Mouse (Mus musculus): ENCODE results near the gene Ackr4. TPM values are rescaled to one million over a fixed set of nuclear protein-coding genes. Genes with fewer than 3 reads are reported as not detected.
A peak's percentile ranks its signal among the peaks of the same experiment; 100 is the strongest.

The Ackr4 gene
- polyA plus RNA-seq, 1 experiment from 2014 or later = 10.3 TPM

GRCm38 (mm10) chr9:104155100-104155715, 28.5 kb upstream of the Ackr4 start:
- no peaks in the 10 kb centered on the region for H3K9me3 ChIP-seq (replicated peaks; ENCODE audit: control insufficient read depth, low read length)
- 94% methylated on average over 14 of the region's 14 CpGs for WGBS
- no peak overlapping the region for H3K27ac ChIP-seq (ENCODE audit: low read length)
- H3K36me3 ChIP-seq (ENCODE audit: control insufficient read depth, insufficient read depth) = peaks cover 65% of the 10 kb centered on the region
- H3K4me2 ChIP-seq (ENCODE audit: low read depth, low read length) = no peak overlapping the region
- H3K4me1 ChIP-seq (ENCODE audit: control insufficient read depth, insufficient read depth, low read length) = no peaks in the 10 kb centered on the region
- H3K27me3 ChIP-seq (ENCODE audit: control insufficient read depth, insufficient read depth, low read length) = no peaks in the 10 kb centered on the region
- no peak overlapping the region for H3K9ac ChIP-seq (ENCODE audit: low read length)
- peak; percentile 45; the same call in 1 of the 2 replicates for ATAC-seq (replicated peaks; ENCODE audit: extremely low read depth, insufficient read depth, low FRiP score)
- H3K4me3 ChIP-seq (ENCODE audit: low read length) = no peak overlapping the region

GRCm38 (mm10) chr9:104152121-104152520, 25.4 kb upstream of the Ackr4 start:
- no peak overlapping the region for H3K27ac ChIP-seq (ENCODE audit: low read length)
- H3K4me1 ChIP-seq (ENCODE audit: control insufficient read depth, insufficient read depth, low read length) = no peaks in the 10 kb centered on the region
- H3K9me3 ChIP-seq (replicated peaks; ENCODE audit: control insufficient read depth, low read length) = no peaks in the 10 kb centered on the region
- no peak overlapping the region for H3K4me3 ChIP-seq (ENCODE audit: low read length)
- peaks cover 54% of the 10 kb centered on the region for H3K36me3 ChIP-seq (ENCODE audit: control insufficient read depth, insufficient read depth)
- no peaks in the 10 kb centered on the region for H3K27me3 ChIP-seq (ENCODE audit: control insufficient read depth, insufficient read depth, low read length)
- ATAC-seq (replicated peaks; ENCODE audit: extremely low read depth, insufficient read depth, low FRiP score) = no peak
- 90% methylated on average over 7 of the region's 7 CpGs for WGBS
- H3K4me2 ChIP-seq (ENCODE audit: low read depth, low read length) = no peak overlapping the region
- no peak overlapping the region for H3K9ac ChIP-seq (ENCODE audit: low read length)

GRCm38 (mm10) chr9:104148969-104149368, 22.2 kb upstream of the Ackr4 start:
- ATAC-seq (replicated peaks; ENCODE audit: extremely low read depth, insufficient read depth, low FRiP score) = no peak
- Histone ChIP-seq H3K4me3 (ENCODE audit: low read length) (no peak overlapping the region), H3K9me3 (replicated peaks; ENCODE audit: control insufficient read depth, low read length) (no peaks in the 10 kb centered on the region), H3K27ac (ENCODE audit: low read length) (no peak overlapping the region), H3K9ac (ENCODE audit: low read length) (no peak overlapping the region), H3K36me3 (ENCODE audit: control insufficient read depth, insufficient read depth) (peaks cover 30% of the 10 kb centered on the region), H3K27me3 (ENCODE audit: control insufficient read depth, insufficient read depth, low read length) (no peaks in the 10 kb centered on the region), H3K4me1 (ENCODE audit: control insufficient read depth, insufficient read depth, low read length) (no peaks in the 10 kb centered on the region), H3K4me2 (ENCODE audit: low read depth, low read length) (no peak overlapping the region)
- WGBS = 69% methylated on average over 7 of the region's 7 CpGs

- no peaks in the 10 kb centered on the region for H3K27me3 ChIP-seq (ENCODE audit: control insufficient read depth, insufficient read depth, low read length)
- no peak overlapping the region for H3K9ac ChIP-seq (ENCODE audit: low read length)
- no peak overlapping the region for H3K4me2 ChIP-seq (ENCODE audit: low read depth, low read length)
- H3K9me3 ChIP-seq (replicated peaks; ENCODE audit: control insufficient read depth, low read length) = no peaks in the 10 kb centered on the region
- no peaks in the 10 kb centered on the region for H3K4me1 ChIP-seq (ENCODE audit: control insufficient read depth, insufficient read depth, low read length)
- 67% methylated on average over 7 of the region's 7 CpGs for WGBS
- peaks cover 17% of the 10 kb centered on the region for H3K36me3 ChIP-seq (ENCODE audit: control insufficient read depth, insufficient read depth)
- H3K4me3 ChIP-seq (ENCODE audit: low read length) = no peak overlapping the region
- H3K27ac ChIP-seq (ENCODE audit: low read length) = no peak overlapping the region
- no peak for ATAC-seq (replicated peaks; ENCODE audit: extremely low read depth, insufficient read depth, low FRiP score)
Observed at GRCm38 (mm10) chr9:104146683-104147082, 19.9 kb upstream of the Ackr4 start.

- Histone ChIP-seq H3K4me1 (ENCODE audit: control insufficient read depth, insufficient read depth, low read length) (no peaks in the 10 kb centered on the region), H3K9ac (ENCODE audit: low read length) (no peak overlapping the region), H3K27me3 (ENCODE audit: control insufficient read depth, insufficient read depth, low read length) (no peaks in the 10 kb centered on the region), H3K36me3 (ENCODE audit: control insufficient read depth, insufficient read depth) (peaks cover 2% of the 10 kb centered on the region; the same call in 1 of the 2 replicates), H3K27ac (ENCODE audit: low read length) (no peak overlapping the region), H3K4me3 (ENCODE audit: low read length) (no peak overlapping the region), H3K4me2 (ENCODE audit: low read depth, low read length) (no peak overlapping the region), H3K9me3 (replicated peaks; ENCODE audit: control insufficient read depth, low read length) (no peaks in the 10 kb centered on the region)
- WGBS = 78% methylated on average over 8 of the region's 8 CpGs
- ATAC-seq (replicated peaks; ENCODE audit: extremely low read depth, insufficient read depth, low FRiP score) = no peak
Observed at GRCm38 (mm10) chr9:104144314-104144996, 17.7 kb upstream of the Ackr4 start.

- Histone ChIP-seq H3K36me3 (ENCODE audit: control insufficient read depth, insufficient read depth) (no peaks in the 10 kb centered on the region), H3K4me3 (ENCODE audit: low read length) (no peak overlapping the region), H3K9ac (ENCODE audit: low read length) (no peak overlapping the region), H3K4me1 (ENCODE audit: control insufficient read depth, insufficient read depth, low read length) (no peaks in the 10 kb centered on the region), H3K9me3 (replicated peaks; ENCODE audit: control insufficient read depth, low read length) (peaks cover 4% of the 10 kb centered on the region; the same call in 1 of the 2 replicates), H3K27me3 (ENCODE audit: control insufficient read depth, insufficient read depth, low read length) (no peaks in the 10 kb centered on the region), H3K4me2 (ENCODE audit: low read depth, low read length) (no peak overlapping the region), H3K27ac (ENCODE audit: low read length) (no peak overlapping the region)
- WGBS = 67% methylated on average over 14 of the region's 14 CpGs
- ATAC-seq (replicated peaks; ENCODE audit: extremely low read depth, insufficient read depth, low FRiP score) = peak; percentile 68; the same call in 1 of the 2 replicates
Observed at GRCm38 (mm10) chr9:104142805-104143204, 16.1 kb upstream of the Ackr4 start.

GRCm38 (mm10) chr9:104140351-104140750, 13.6 kb upstream of the Ackr4 start:
- H3K4me3 ChIP-seq (ENCODE audit: low read length) = no peak overlapping the region

GRCm38 (mm10) chr9:104130141-104130755, 3.5 kb upstream of the Ackr4 start:
- H3K4me2 ChIP-seq (ENCODE audit: low read depth, low read length) = no peak overlapping the region
- H3K4me1 ChIP-seq (ENCODE audit: control insufficient read depth, insufficient read depth, low read length) = peaks cover 3% of the 10 kb centered on the region; the same call in 1 of the 2 replicates
- H3K4me3 ChIP-seq (ENCODE audit: low read length) = no peak overlapping the region
- peak overlapping the region; percentile 44; the same call in 1 of the 2 replicates for H3K27ac ChIP-seq (ENCODE audit: low read length)
- H3K27me3 ChIP-seq (ENCODE audit: control insufficient read depth, insufficient read depth, low read length) = no peaks in the 10 kb centered on the region
- H3K36me3 ChIP-seq (ENCODE audit: control insufficient read depth, insufficient read depth) = no peaks in the 10 kb centered on the region
- no peak overlapping the region for H3K9ac ChIP-seq (ENCODE audit: low read length)
- peak; percentile 81 for ATAC-seq (replicated peaks; ENCODE audit: extremely low read depth, insufficient read depth, low FRiP score)
- 61% methylated on average over 9 of the region's 9 CpGs for WGBS
- H3K9me3 ChIP-seq (replicated peaks; ENCODE audit: control insufficient read depth, low read length) = no peaks in the 10 kb centered on the region

More at GRCm38 (mm10) chr9:104140351-104140750, 13.6 kb upstream of the Ackr4 start:
- peaks cover 4% of the 10 kb centered on the region; the same call in 1 of the 2 replicates for H3K9me3 ChIP-seq (replicated peaks; ENCODE audit: control insufficient read depth, low read length)
- WGBS = 80% methylated on average over 6 of the region's 6 CpGs
- H3K9ac ChIP-seq (ENCODE audit: low read length) = no peak overlapping the region
- no peak for ATAC-seq (replicated peaks; ENCODE audit: extremely low read depth, insufficient read depth, low FRiP score)
- H3K4me1 ChIP-seq (ENCODE audit: control insufficient read depth, insufficient read depth, low read length) = no peaks in the 10 kb centered on the region
- H3K27ac ChIP-seq (ENCODE audit: low read length) = no peak overlapping the region
- H3K4me2 ChIP-seq (ENCODE audit: low read depth, low read length) = no peak overlapping the region
- no peaks in the 10 kb centered on the region for H3K36me3 ChIP-seq (ENCODE audit: control insufficient read depth, insufficient read depth)
- no peaks in the 10 kb centered on the region for H3K27me3 ChIP-seq (ENCODE audit: control insufficient read depth, insufficient read depth, low read length)

GRCm38 (mm10) chr9:104128110-104128509, 1.4 kb upstream of the Ackr4 start:
- Histone ChIP-seq H3K9me3 (replicated peaks; ENCODE audit: control insufficient read depth, low read length) (no peaks in the 10 kb centered on the region), H3K36me3 (ENCODE audit: control insufficient read depth, insufficient read depth) (no peaks in the 10 kb centered on the region), H3K4me3 (ENCODE audit: low read length) (no peak overlapping the region), H3K4me2 (ENCODE audit: low read depth, low read length) (no peak overlapping the region), H3K27me3 (ENCODE audit: control insufficient read depth, insufficient read depth, low read length) (no peaks in the 10 kb centered on the region), H3K27ac (ENCODE audit: low read length) (no peak overlapping the region), H3K4me1 (ENCODE audit: control insufficient read depth, insufficient read depth, low read length) (peaks cover 3% of the 10 kb centered on the region; the same call in 1 of the 2 replicates), H3K9ac (ENCODE audit: low read length) (no peak overlapping the region)
- no peak for ATAC-seq (replicated peaks; ENCODE audit: extremely low read depth, insufficient read depth, low FRiP score)
- WGBS = 83% methylated on average over 2 of the region's 2 CpGs
